ENCODE assay signal across 8 mouse cellular contexts in genomic region chr8:78431356-78431755, GRCm38 (mm10). TPM values are rescaled to one million over a fixed set of nuclear protein-coding genes. Genes with fewer than 3 reads are reported as not detected.
DNase-seq lines count a peak whose midpoint lies in the region; ATAC-seq and TF ChIP-seq lines count a peak whose summit lies in the region.

No protein-coding gene starts in this region.

- no peak overlapping the region for H3K4me2 ChIP-seq in kidney, postnatal 0 days (ENCODE audit: low read length)
- H3K4me2 ChIP-seq in kidney, embryonic 15.5 days: no peak overlapping the region
- H3K4me2 ChIP-seq in embryonic facial prominence, embryonic 11.5 days (ENCODE audit: low read depth, low read length): no peak overlapping the region
- no peak overlapping the region for H3K4me2 ChIP-seq in midbrain, embryonic 11.5 days
- H3K4me2 ChIP-seq in intestine, postnatal 0 days (replicated peaks; ENCODE audit: low read depth): no peak overlapping the region

- WGBS in kidney, postnatal 0 days: 2% methylated on average over 4 of the region's 4 CpGs
- 1% methylated on average over 4 of the region's 4 CpGs for WGBS in kidney, embryonic 15.5 days
- 1% methylated on average over 4 of the region's 4 CpGs for WGBS in embryonic facial prominence, embryonic 11.5 days
- 2% methylated on average over 4 of the region's 4 CpGs for WGBS in midbrain, embryonic 11.5 days
- 5% methylated on average over 4 of the region's 4 CpGs for WGBS in intestine, postnatal 0 days

- no peaks in the 10 kb centered on the region for H3K9me3 ChIP-seq in kidney, postnatal 0 days (replicated peaks; ENCODE audit: low read length)
- H3K9me3 ChIP-seq in kidney, embryonic 15.5 days (replicated peaks): no peaks in the 10 kb centered on the region
- no peaks in the 10 kb centered on the region for H3K9me3 ChIP-seq in embryonic facial prominence, embryonic 11.5 days (replicated peaks; ENCODE audit: control insufficient read depth, low read length)
- H3K9me3 ChIP-seq in midbrain, embryonic 11.5 days (ENCODE audit: control insufficient read depth, low read length): no peaks in the 10 kb centered on the region
- no peaks in the 10 kb centered on the region for H3K9me3 ChIP-seq in intestine, postnatal 0 days (ENCODE audit: control insufficient read depth)

- no peak overlapping the region for H3K4me3 ChIP-seq in kidney, postnatal 0 days (replicated peaks; ENCODE audit: low read depth, low read length)
- H3K4me3 ChIP-seq in kidney, embryonic 15.5 days (replicated peaks): no peak overlapping the region
- H3K4me3 ChIP-seq in embryonic facial prominence, embryonic 11.5 days (ENCODE audit: low read depth, low read length): no peak overlapping the region
- H3K4me3 ChIP-seq in midbrain, embryonic 11.5 days (ENCODE audit: low read depth, low read length): no peak overlapping the region
- no peak overlapping the region for H3K4me3 ChIP-seq in intestine, postnatal 0 days (ENCODE audit: low read depth, low read length)

- ATAC-seq in kidney, postnatal 0 days (replicated peaks; ENCODE audit: low FRiP score, low read depth): no peak
- no peak for ATAC-seq in kidney, embryonic 15.5 days (replicated peaks; ENCODE audit: low FRiP score)
- ATAC-seq in embryonic facial prominence, embryonic 11.5 days (replicated peaks; ENCODE audit: insufficient number of reproducible peaks, low FRiP score, low TSS enrichment, low read depth): no peak
- no peak for ATAC-seq in midbrain, embryonic 11.5 days (ENCODE audit: low FRiP score)
- no peak for ATAC-seq in intestine, postnatal 0 days

- H3K9ac ChIP-seq in kidney, postnatal 0 days (ENCODE audit: low read depth, low read length): no peak overlapping the region
- H3K9ac ChIP-seq in kidney, embryonic 15.5 days: no peak overlapping the region
- no peak overlapping the region for H3K9ac ChIP-seq in embryonic facial prominence, embryonic 11.5 days (replicated peaks; ENCODE audit: low read length)
- no peak overlapping the region for H3K9ac ChIP-seq in midbrain, embryonic 11.5 days (ENCODE audit: low read length)
- H3K9ac ChIP-seq in intestine, postnatal 0 days (ENCODE audit: low read depth, low read length): no peak overlapping the region

- no peaks in the 10 kb centered on the region for H3K36me3 ChIP-seq in kidney, postnatal 0 days (ENCODE audit: insufficient read depth, low read length)
- H3K36me3 ChIP-seq in kidney, embryonic 15.5 days: no peaks in the 10 kb centered on the region
- no peaks in the 10 kb centered on the region for H3K36me3 ChIP-seq in embryonic facial prominence, embryonic 11.5 days (replicated peaks; ENCODE audit: control insufficient read depth, insufficient read depth, low read depth, low read length)
- no peaks in the 10 kb centered on the region for H3K36me3 ChIP-seq in midbrain, embryonic 11.5 days (ENCODE audit: control insufficient read depth, insufficient read depth, low read length)
- H3K36me3 ChIP-seq in intestine, postnatal 0 days (ENCODE audit: control insufficient read depth, insufficient read depth): no peaks in the 10 kb centered on the region

- no peak for TF ChIP-seq CTCF in kidney, postnatal 0 days (IDR thresholded peaks at IDR 0.05; ENCODE audit: low read depth)
- no peak for TF ChIP-seq CTCF in intestine, postnatal 0 days (IDR thresholded peaks at IDR 0.05; ENCODE audit: low read depth)

- DNase-seq in kidney, postnatal 0 days (ENCODE audit: low spot score): peak; percentile 84
- DNase-seq in ZHBTc4 (ENCODE audit: low read depth, low spot score): peak; percentile 73
- DNase-seq in embryonic facial prominence, embryonic 11.5 days (ENCODE audit: low spot score): peak; percentile 86
- DNase-seq in midbrain, embryonic 11.5 days (ENCODE audit: low spot score, missing footprints): peak; percentile 96
- no peak for DNase-seq in thymus, postnatal 36 days
- no peak for DNase-seq in cerebellum, adult 9-11 months

- no peak overlapping the region for H3K27ac ChIP-seq in kidney, postnatal 0 days
- H3K27ac ChIP-seq in kidney, embryonic 15.5 days: no peak overlapping the region
- no peak overlapping the region for H3K27ac ChIP-seq in embryonic facial prominence, embryonic 11.5 days (replicated peaks; ENCODE audit: low read depth, low read length)
- H3K27ac ChIP-seq in midbrain, embryonic 11.5 days (ENCODE audit: low read depth, low read length): no peak overlapping the region
- H3K27ac ChIP-seq in intestine, postnatal 0 days (ENCODE audit: low read depth, low read length): no peak overlapping the region

- H3K4me1 ChIP-seq in kidney, postnatal 0 days (replicated peaks; ENCODE audit: insufficient read depth, low read length): no peaks in the 10 kb centered on the region
- peaks cover 26% of the 10 kb centered on the region for H3K4me1 ChIP-seq in kidney, embryonic 15.5 days
- peaks cover 4% of the 10 kb centered on the region for H3K4me1 ChIP-seq in embryonic facial prominence, embryonic 11.5 days (ENCODE audit: control insufficient read depth, insufficient read depth, low read length)
- peaks cover 8% of the 10 kb centered on the region for H3K4me1 ChIP-seq in midbrain, embryonic 11.5 days (ENCODE audit: control insufficient read depth, insufficient read depth, low read length)
- no peaks in the 10 kb centered on the region for H3K4me1 ChIP-seq in intestine, postnatal 0 days (replicated peaks; ENCODE audit: control insufficient read depth, insufficient read depth, low read length)

- H3K27me3 ChIP-seq in kidney, postnatal 0 days (ENCODE audit: insufficient read depth, low read length): peaks cover 68% of the 10 kb centered on the region
- H3K27me3 ChIP-seq in kidney, embryonic 15.5 days: peaks cover 91% of the 10 kb centered on the region
- peaks cover 58% of the 10 kb centered on the region for H3K27me3 ChIP-seq in embryonic facial prominence, embryonic 11.5 days (ENCODE audit: control insufficient read depth, insufficient read depth, low read length)
- peaks cover 85% of the 10 kb centered on the region for H3K27me3 ChIP-seq in midbrain, embryonic 11.5 days (ENCODE audit: control insufficient read depth, insufficient read depth, low read length)
- peaks cover 78% of the 10 kb centered on the region for H3K27me3 ChIP-seq in intestine, postnatal 0 days (replicated peaks; ENCODE audit: control insufficient read depth, insufficient read depth, low read length)

RNA-seq across cellular contexts. Expression of gene Pou4f2, which starts 5.1 kb away (rescaled TPM):
- polyA plus RNA-seq in kidney, postnatal 0 days (2015; fragmentation: Nextera tagmentation; extraction: Ambion mirVana): not detected in 2 replicates
- polyA plus RNA-seq in kidney, embryonic 15.5 days (2015; fragmentation: Nextera tagmentation; extraction: Ambion mirVana): not detected in 2 replicates
- polyA plus RNA-seq in embryonic facial prominence, embryonic 11.5 days (2014; fragmentation: Nextera tagmentation; extraction: Ambion mirVana): 0.21 and 0.56 TPM in 2 replicates
- 0.41 and 0.68 TPM in 2 replicates for polyA plus RNA-seq in midbrain, embryonic 11.5 days (2014; fragmentation: Nextera tagmentation; extraction: Ambion mirVana)
- not detected in 2 replicates for polyA plus RNA-seq in intestine, postnatal 0 days (2015; fragmentation: Nextera tagmentation; extraction: Ambion mirVana)

Comparison
In these comparisons a context has a peak if more than half of its experiments do, and no peak if none do; other contexts are left out.
1. DNase-seq: peak in kidney, postnatal 0 days (single experiment), ZHBTc4 (single experiment), embryonic facial prominence, embryonic 11.5 days (single experiment) and midbrain, embryonic 11.5 days (single experiment); none in thymus, postnatal 36 days (0 of 2) and cerebellum, adult 9-11 months (single experiment).